Mouse (Mus musculus) CH12.LX (cell line): ENCODE measurements around the gene Kcnk3. TPM values are rescaled to one million over a fixed set of nuclear protein-coding genes. Genes with fewer than 3 reads are reported as not detected.

Experiments
- DNase-seq: peaks from one replicate; pipeline ENCODE4 v3.0.0-alpha.2; 2013; ENCODE audit errors: extremely low read depth
- H3K27ac ChIP-seq: 2 replicates; pipeline ENCODE4 v1.5.1; 2012; ENCODE audit warnings: low read depth, mild to moderate bottlenecking, control low read depth, moderate library complexity; ENCODE audit not compliant: insufficient read depth
- H3K27me3 ChIP-seq: replicated peaks from 2 replicates; pipeline ENCODE3; 2012; ENCODE audit warnings: inconsistent platforms
- H3K36me3 ChIP-seq, 2 experiments: replicated peaks in 1 of 2; 2 replicates each; pipeline versions ENCODE3 to v1.6.1; 2012; ENCODE audit warnings: inconsistent platforms in 1 of 2, low read length in 1 of 2, mild to moderate bottlenecking in 1 of 2, mixed read lengths in 1 of 2, moderate library complexity in 1 of 2; ENCODE audit not compliant: control insufficient read depth in 1 of 2, insufficient read depth in 1 of 2
- H3K4me1 ChIP-seq, 2 experiments: 2 replicates each; pipeline ENCODE4 v1.6.1; 2012; ENCODE audit warnings: inconsistent platforms in 1 of 2, moderate library complexity in 1 of 2; ENCODE audit not compliant: insufficient read depth in 2 of 2, control insufficient read depth in 1 of 2
- H3K4me2 ChIP-seq: 2 replicates; pipeline ENCODE4 v1.6.1; 2012; ENCODE audit warnings: low read depth, mild to moderate bottlenecking, control low read depth; ENCODE audit not compliant: poor library complexity, insufficient read depth, severe bottlenecking
- H3K4me3 ChIP-seq, 3 experiments: fragments of 150-350 bp in 1 of 3; sonication (generic) in 1 of 3; replicated peaks in 1 of 3; 2 replicates each; pipeline versions ENCODE3 to v1.5.1; 2011 to 2012; ENCODE audit warnings: low read depth in 2 of 3, low read length in 2 of 3, mild to moderate bottlenecking in 2 of 3, moderate library complexity in 2 of 3, control low read depth in 1 of 3, improper control_type of control experiment in 1 of 3, inconsistent platforms in 1 of 3, mixed read lengths in 1 of 3; ENCODE audit not compliant: poor library complexity in 1 of 3
- H3K79me2 ChIP-seq: replicated peaks from 2 replicates; pipeline ENCODE4 v1.6.1; 2012; ENCODE audit warnings: mild to moderate bottlenecking, moderate library complexity; ENCODE audit not compliant: control insufficient read depth, poor library complexity, insufficient read depth, severe bottlenecking; ENCODE audit errors: extremely low read depth
- H3K9ac ChIP-seq: 2 replicates; pipeline ENCODE4 v1.6.1; 2012; ENCODE audit warnings: low read depth, mild to moderate bottlenecking, control low read depth, moderate library complexity; ENCODE audit not compliant: insufficient read depth
- H3K9me3 ChIP-seq: replicated peaks from 2 replicates; pipeline ENCODE3; 2012; ENCODE audit warnings: low read length, inconsistent platforms, mixed read lengths
- CHD1 ChIP-seq: IDR thresholded peaks from 2 replicates; pipeline ENCODE4 v1.6.1; 2012; ENCODE audit warnings: low read depth, low read length, improper control_type of control experiment, inconsistent platforms
- E2F4 ChIP-seq: IDR thresholded peaks from 2 replicates; pipeline ENCODE4 v1.6.1; 2011; ENCODE audit warnings: low read depth, low read length, improper control_type of control experiment; ENCODE audit not compliant: insufficient replicate concordance
- GABPA ChIP-seq: IDR thresholded peaks from 2 replicates; pipeline ENCODE4 v1.6.1; 2012; ENCODE audit warnings: low read depth, low read length, improper control_type of control experiment, inconsistent platforms; ENCODE audit not compliant: insufficient replicate concordance
- JUND ChIP-seq: conservative IDR thresholded peaks from 2 replicates; pipeline ENCODE4 v1.6.1; 2011; ENCODE audit warnings: low read depth, low read length, improper control_type of control experiment
- KAT2A ChIP-seq: IDR thresholded peaks from 2 replicates; pipeline ENCODE4 v1.6.1; 2012; ENCODE audit warnings: low read length, improper control_type of control experiment, inconsistent platforms; ENCODE audit not compliant: insufficient replicate concordance
- MAFK ChIP-seq: IDR thresholded peaks from 2 replicates; pipeline ENCODE4 v1.6.1; 2011; ENCODE audit warnings: low read length, improper control_type of control experiment; ENCODE audit not compliant: insufficient replicate concordance
- MAZ ChIP-seq: IDR thresholded peaks from 2 replicates; pipeline ENCODE4 v1.6.1; 2012; ENCODE audit warnings: low read depth, mild to moderate bottlenecking, inconsistent platforms, low read length, improper control_type of control experiment, moderate library complexity
- MYC ChIP-seq: IDR thresholded peaks from 2 replicates; pipeline ENCODE4 v1.6.1; 2011; ENCODE audit warnings: low read depth, mild to moderate bottlenecking, improper control_type of control experiment, low read length
- POLR2A ChIP-seq: IDR thresholded peaks from 2 replicates; pipeline ENCODE4 v1.6.1; 2011; ENCODE audit warnings: low read depth, mild to moderate bottlenecking, improper control_type of control experiment, low read length
- RAD21 ChIP-seq: IDR thresholded peaks from 2 replicates; pipeline ENCODE4 v1.6.1; 2011; ENCODE audit warnings: low read depth, mild to moderate bottlenecking, low read length, improper control_type of control experiment, moderate library complexity
- USF2 ChIP-seq: conservative IDR thresholded peaks from 2 replicates; pipeline ENCODE4 v1.6.1; 2011; ENCODE audit warnings: low read depth, low read length, improper control_type of control experiment
- ZKSCAN1 ChIP-seq: IDR thresholded peaks from 2 replicates; pipeline ENCODE4 v1.6.1; 2012; ENCODE audit warnings: low read depth, inconsistent platforms, low read length, improper control_type of control experiment, borderline replicate concordance
- dilution Hi-C: fragments of 300-500 bp; cut with MboI; formaldehyde crosslinking; loops from 2 replicates; pipeline ENCODE4 v1.14.3; 2020; ENCODE audit warnings: low sequenced_read_pairs; ENCODE audit not compliant: extremely low pct_unique_long_range_greater_than_20kb, extremely low pct_ligation_motif_present
- in situ Hi-C: fragments of 300-500 bp; cut with MboI; formaldehyde crosslinking; loops from 3 replicates; pipeline ENCODE4 v1.14.3; 2019; ENCODE audit warnings: low sequenced_read_pairs, low pct_ligation_motif_present, low pct_unique_long_range_greater_than_20kb, mixed read lengths
- polyA plus RNA-seq: library from polyadenylated mRNA; unstranded; fragments of >175 nt; gene quantifications from 2 replicates; pipeline ENCODE4 v1.2.1, GENCODE M21; 2012; ENCODE audit warnings: low read depth; ENCODE audit not compliant: insufficient read length
- total RNA-seq, 2 experiments: library from RNA; depleted of rRNA; stranded (reverse); fragments of 300-350 nt in 1 of 2; fragments of >200 nt in 1 of 2; gene quantifications; 2 replicates each; pipeline ENCODE4 v1.2.3; 2012 to 2014

Gene Kcnk3
- total and polyA plus RNA-seq, 3 experiments = not detected

GRCm38 (mm10) chr5:30601397-30601796, 13.4 kb downstream of the Kcnk3 start:
- DNase-seq = no peak
- Histone ChIP-seq H3K9me3 (no peaks in the 10 kb centered on the region), H3K4me3 (no peak overlapping the region), H3K27ac (no peak overlapping the region), H3K36me3 (no peaks in the 10 kb centered on the region), H3K9ac (no peak overlapping the region), H3K4me1 (peaks cover 0 to 3% of the 10 kb centered on the region in 2 experiments; a peak in 1 of 4 replicates), H3K27me3 (peaks cover 6% of the 10 kb centered on the region), H3K4me2 (no peak overlapping the region), H3K79me2 (no peaks in the 10 kb centered on the region)
- TF ChIP-seq CHD1 (no peak), MAFK (no peak)
- dilution Hi-C loops (no loop called here), in situ Hi-C loops (no loop called here)

GRCm38 (mm10) chr5:30603255-30603654, 15.3 kb downstream of the Kcnk3 start:
- in situ Hi-C loops = no loop called here

DNA sequence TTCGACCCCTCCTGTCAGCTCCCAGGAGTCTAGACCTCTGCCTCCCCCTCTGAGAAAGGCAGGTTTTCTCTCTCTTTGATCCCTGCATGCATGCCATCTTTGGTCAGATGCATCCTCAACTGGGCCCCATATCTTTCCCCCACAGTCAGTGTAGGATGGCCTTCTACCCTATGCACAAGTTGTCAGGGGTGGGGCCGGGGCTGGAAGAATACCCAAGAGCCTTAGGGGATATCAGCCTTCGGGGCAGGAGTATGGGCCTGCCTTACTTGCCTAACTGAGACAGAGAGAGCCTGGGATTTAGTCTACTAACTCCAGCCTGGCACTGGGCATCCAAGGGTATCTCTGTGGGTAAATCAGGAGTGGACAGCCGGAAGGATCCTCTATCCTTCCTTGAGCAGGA, 16.0 kb downstream of the Kcnk3 start:
- H3K4me1 ChIP-seq = peaks cover 0 to 3% of the 10 kb centered on the region in 2 experiments; a peak in 1 of 4 replicates
- TF ChIP-seq E2F4 = no peak
- H3K4me2 ChIP-seq = no peak overlapping the region
- in situ Hi-C loops (no loop called here), dilution Hi-C loops (no loop called here)
- H3K79me2 ChIP-seq = no peaks in the 10 kb centered on the region
- no peak overlapping the region for H3K27ac ChIP-seq
- H3K9me3 ChIP-seq = no peaks in the 10 kb centered on the region
- no peaks in the 10 kb centered on the region for H3K36me3 ChIP-seq
- no peak for DNase-seq
- H3K27me3 ChIP-seq = peaks cover 5% of the 10 kb centered on the region
- H3K4me3 ChIP-seq = no peak overlapping the region
- H3K9ac ChIP-seq = no peak overlapping the region

More at GRCm38 (mm10) chr5:30603255-30603654, 15.3 kb downstream of the Kcnk3 start:
- no peaks in the 10 kb centered on the region for H3K79me2 ChIP-seq
- H3K9ac ChIP-seq = no peak overlapping the region
- TF ChIP-seq KAT2A = no peak
- no peak for TF ChIP-seq USF2
- no peak for TF ChIP-seq MYC
- TF ChIP-seq JUND = no peak
- no peak for TF ChIP-seq POLR2A
- TF ChIP-seq CHD1 = no peak
- TF ChIP-seq ZKSCAN1 = no peak
- TF ChIP-seq GABPA = no peak
- no peak for TF ChIP-seq RAD21
- TF ChIP-seq MAFK = no peak
- TF ChIP-seq MAZ = no peak
- no peak overlapping the region for H3K27ac ChIP-seq
- dilution Hi-C loops = no loop called here
- no peak for DNase-seq
- peaks cover 6% of the 10 kb centered on the region for H3K27me3 ChIP-seq
- H3K4me1 ChIP-seq = peaks cover 0 to 3% of the 10 kb centered on the region in 2 experiments; a peak in 1 of 4 replicates
- no peaks in the 10 kb centered on the region for H3K36me3 ChIP-seq
- H3K4me2 ChIP-seq = no peak overlapping the region
- no peak overlapping the region for H3K4me3 ChIP-seq
- no peaks in the 10 kb centered on the region for H3K9me3 ChIP-seq
